8 mouse cellular contexts compared by ENCODE assay signal in genomic region chr6:51857821-51858220, GRCm38 (mm10).
A peak's percentile ranks its signal among the peaks of the same experiment; 100 is the strongest.
DNase-seq lines count a peak whose midpoint lies in the region; ATAC-seq and TF ChIP-seq lines count a peak whose summit lies in the region.

No protein-coding gene starts in this region.

- no peak overlapping the region for H3K4me3 ChIP-seq in ES-E14 (ENCODE audit: insufficient read depth in 1 of 2, low read depth in 1 of 2, low read length in 2 of 2, poor library complexity in 1 of 2, severe bottlenecking in 1 of 2)
- H3K4me3 ChIP-seq in forebrain, postnatal 0 days (ENCODE audit: low read depth, low read length): no peak overlapping the region
- no peak overlapping the region for H3K4me3 ChIP-seq in neural tube, embryonic 15.5 days (replicated peaks)

- no peaks in the 10 kb centered on the region for H3K9me3 ChIP-seq in ES-E14 (ENCODE audit: control insufficient read depth, insufficient read depth, low read depth, low read length)
- H3K9me3 ChIP-seq in forebrain, postnatal 0 days (ENCODE audit: low read length): no peaks in the 10 kb centered on the region
- H3K9me3 ChIP-seq in neural tube, embryonic 15.5 days (replicated peaks): no peaks in the 10 kb centered on the region

- in situ Hi-C loops in ES-E14 (cut with MboI; ENCODE audit: low sequenced_read_pairs in 2 of 2, unreplicated experiment in 2 of 2): loop anchor here in 1 of 2 experiments (10.0 kb wide), 2 partner anchors 263 to 653 kb away; no protein-coding TSS in a partner anchor

- 2% methylated on average over 11 of the region's 11 CpGs for WGBS in forebrain, postnatal 0 days
- 0% methylated on average over 11 of the region's 11 CpGs for WGBS in neural tube, embryonic 15.5 days

- no peak overlapping the region for H3K9ac ChIP-seq in ES-E14 (ENCODE audit: insufficient read depth, low read depth, low read length, poor library complexity, severe bottlenecking)
- no peak overlapping the region for H3K9ac ChIP-seq in forebrain, postnatal 0 days
- H3K9ac ChIP-seq in neural tube, embryonic 15.5 days (replicated peaks): no peak overlapping the region

- TF ChIP-seq CTCF in forebrain, postnatal 0 days (IDR thresholded peaks at IDR 0.05; ENCODE audit: low read depth): peak; percentile 99

- H3K27me3 ChIP-seq in forebrain, postnatal 0 days (ENCODE audit: insufficient read depth, low read length): peaks cover 4% of the 10 kb centered on the region; the same call in 1 of the 2 replicates
- H3K27me3 ChIP-seq in neural tube, embryonic 15.5 days (replicated peaks): 0 out of 2 replicates have a peak, but pooled peaks cover 3% of the 10 kb centered on the region

- peak; percentile 98 for ATAC-seq in forebrain, postnatal 0 days
- ATAC-seq in neural tube, embryonic 15.5 days (ENCODE audit: low FRiP score): peak; percentile 94

- no peak overlapping the region for H3K27ac ChIP-seq in ES-E14 (ENCODE audit: insufficient read depth, low read depth, low read length, poor library complexity, severe bottlenecking)
- peak overlapping the region; percentile 64; the same call in 1 of the 2 replicates for H3K27ac ChIP-seq in forebrain, postnatal 0 days (ENCODE audit: low read depth, low read length)
- H3K27ac ChIP-seq in neural tube, embryonic 15.5 days (replicated peaks): peak overlapping the region; percentile 76; the same call in 1 of the 2 replicates

- DNase-seq in ES-E14 (ENCODE audit: low read depth, low spot score): peak; percentile 91
- DNase-seq in cerebellum, adult 11-12 months: peak; percentile 94
- peak; percentile 98 for DNase-seq in forebrain, postnatal 0 days
- peak; percentile 90 to 93 for DNase-seq in heart, postnatal 36 days
- peak; percentile 89 to 98 for DNase-seq in layer of hippocampus, adult 18-20 months (ENCODE audit: low spot score in 2 of 2)
- peak; percentile 88 to 94 for DNase-seq in lung, adult 18-20 months
- peak; percentile 98 for DNase-seq in testis, postnatal 10 days (ENCODE audit: low spot score)

- no peaks in the 10 kb centered on the region for H3K36me3 ChIP-seq in ES-E14 (ENCODE audit: control insufficient read depth, insufficient read depth, low read length, poor library complexity, severe bottlenecking)
- no peaks in the 10 kb centered on the region for H3K36me3 ChIP-seq in forebrain, postnatal 0 days (ENCODE audit: insufficient read depth)
- H3K36me3 ChIP-seq in neural tube, embryonic 15.5 days: no peaks in the 10 kb centered on the region

- intact Hi-C loops in heart, postnatal 36 days (cut with DNase I): loop anchor here (1.0 to 5.0 kb wide), 5 partner anchors 61 to 651 kb away; no protein-coding TSS in a partner anchor

- no peaks in the 10 kb centered on the region for H3K4me1 ChIP-seq in ES-E14 (ENCODE audit: control insufficient read depth in 2 of 2, insufficient read depth in 2 of 2, low read length in 2 of 2, poor library complexity in 1 of 2)
- no peaks in the 10 kb centered on the region for H3K4me1 ChIP-seq in forebrain, postnatal 0 days (ENCODE audit: insufficient read depth)
- peaks cover 7% of the 10 kb centered on the region for H3K4me1 ChIP-seq in neural tube, embryonic 15.5 days

- no peak overlapping the region for H3K4me2 ChIP-seq in forebrain, postnatal 0 days (ENCODE audit: low read depth)
- H3K4me2 ChIP-seq in neural tube, embryonic 15.5 days: no peak overlapping the region

TF ChIP-seq in ES-E14, 5 proteins besides CTCF, POLR2A, EP300 and RAD21:
- TF ChIP-seq CHD2 (IDR thresholded peaks at IDR 0.05; ENCODE audit: low read depth, low read length) (peak; percentile 51; the same call in 1 of the 2 replicates), HCFC1 (IDR thresholded peaks at IDR 0.05; ENCODE audit: borderline replicate concordance, insufficient read depth, low read length) (peak; percentile 9; the same call in 1 of the 2 replicates), ZC3H11A (IDR thresholded peaks at IDR 0.05; ENCODE audit: borderline replicate concordance, low read depth, low read length) (peak; percentile 94), MAFK (IDR thresholded peaks at IDR 0.05; ENCODE audit: insufficient read depth, low read depth, low read length) (no peak)
